Mouse (Mus musculus) induced T-regulatory cell, adult 2 months (primary cell): ENCODE measurements around the gene Furin.

ENCODE experiments used
- DNase-seq: peaks from one replicate; pipeline ENCODE4 v3.0.0-alpha.2; 2012; ENCODE audit warnings: low read depth

The Furin gene

GRCm38 (mm10) chr7:80405188-80405695 lies at the start of gene Furin:
Gene Furin (minus strand): TSS chr7:80405436.
- DNase-seq = peak; percentile 82

GRCm38 (mm10) chr7:80454786-80455185 lies 49.5 kb upstream of the Furin start:
- no peak for DNase-seq

GRCm38 (mm10) chr7:80453997-80454396 lies 48.8 kb upstream of the Furin start:
- no peak for DNase-seq

- DNase-seq = no peak
Measured at GRCm38 (mm10) chr7:80453121-80453520, 47.9 kb upstream of the Furin start.

GRCm38 (mm10) chr7:80452241-80452640 lies 47.0 kb upstream of the Furin start:
- no peak for DNase-seq

- DNase-seq = no peak
Measured at GRCm38 (mm10) chr7:80451550-80452232, 46.5 kb upstream of the Furin start.

- DNase-seq = no peak
Measured at GRCm38 (mm10) chr7:80450354-80450753, 45.1 kb upstream of the Furin start.

- peak; percentile 77 for DNase-seq
Measured at GRCm38 (mm10) chr7:80449620-80450091, 44.4 kb upstream of the Furin start.

- DNase-seq = no peak
Measured at GRCm38 (mm10) chr7:80447336-80447735, 42.1 kb upstream of the Furin start.

- peak; percentile 35 for DNase-seq
Measured at GRCm38 (mm10) chr7:80446221-80446878, 41.1 kb upstream of the Furin start.

GRCm38 (mm10) chr7:80445492-80445891 lies 40.3 kb upstream of the Furin start:
- no peak for DNase-seq

- no peak for DNase-seq
Measured at GRCm38 (mm10) chr7:80444401-80445249, 39.4 kb upstream of the Furin start.

GRCm38 (mm10) chr7:80443124-80443523 lies 37.9 kb upstream of the Furin start:
- DNase-seq = no peak

- no peak for DNase-seq
Measured at GRCm38 (mm10) chr7:80441986-80442904, 37.0 kb upstream of the Furin start.

- DNase-seq = no peak
Measured at GRCm38 (mm10) chr7:80440685-80441084, 35.4 kb upstream of the Furin start.

GRCm38 (mm10) chr7:80439789-80440488 lies 34.7 kb upstream of the Furin start:
- DNase-seq = no peak

GRCm38 (mm10) chr7:80439032-80439760 lies 34.0 kb upstream of the Furin start:
- no peak for DNase-seq

- no peak for DNase-seq
Measured at GRCm38 (mm10) chr7:80436571-80436970, 31.3 kb upstream of the Furin start.

- DNase-seq = no peak
Measured at GRCm38 (mm10) chr7:80435594-80435993, 30.4 kb upstream of the Furin start.

GRCm38 (mm10) chr7:80429661-80430060 lies 24.4 kb upstream of the Furin start:
- no peak for DNase-seq
